Mouse (Mus musculus) E14TG2a.4 (cell line): ENCODE results near the gene Xrcc4.

Source experiments
- CTCF ChIP-seq: conservative IDR thresholded peaks from 2 replicates; pipeline ENCODE4 v1.5.1; 2014; ENCODE audit warnings: low read length
- NANOG ChIP-seq: IDR thresholded peaks from 2 replicates; pipeline ENCODE4 v1.6.1; 2014; ENCODE audit warnings: borderline replicate concordance, low read length, mixed read lengths
- POU5F1 ChIP-seq: IDR thresholded peaks from 2 replicates; pipeline ENCODE4 v1.6.1; 2014; ENCODE audit warnings: low read length, borderline replicate concordance

GRCm38 (mm10) chr13:90032977-90033376 lies 56.4 kb downstream of the Xrcc4 start:
- no peak for TF ChIP-seq CTCF
- TF ChIP-seq POU5F1: no peak
- no peak for TF ChIP-seq NANOG
